Mouse (Mus musculus): ENCODE data around the gene Babam2. TPM values are rescaled to one million over a fixed set of nuclear protein-coding genes. Genes with fewer than 3 reads are reported as not detected.
"Not testable (repeated sequence)": the region's sequence is repeated elsewhere in the genome, so short reads cannot be mapped to it uniquely, and the experiment has no call there.

Babam2 gene
- polyA plus RNA-seq, 1 experiment from 2014 or later, result 90.2 TPM

- no peak for TF ChIP-seq CTCF (IDR thresholded peaks at IDR 0.05; ENCODE audit: low read depth)
- Histone ChIP-seq H3K4me3 (replicated peaks; ENCODE audit: low read depth, low read length) (no peak overlapping the region), H3K27me3 (ENCODE audit: insufficient read depth, low read length) (no peaks in the 10 kb centered on the region), H3K36me3 (ENCODE audit: insufficient read depth, low read length) (no peaks in the 10 kb centered on the region), H3K4me2 (ENCODE audit: low read length) (no peak overlapping the region), H3K9me3 (replicated peaks; ENCODE audit: low read length) (no peaks in the 10 kb centered on the region), H3K4me1 (replicated peaks; ENCODE audit: insufficient read depth, low read length) (no peaks in the 10 kb centered on the region), H3K27ac (no peak overlapping the region), H3K9ac (ENCODE audit: low read depth, low read length) (no peak overlapping the region)
- ATAC-seq (replicated peaks; ENCODE audit: low FRiP score, low read depth), result no peak
- DNase-seq (ENCODE audit: low spot score), result no peak
- 63% methylated on average over 3 of the region's 3 CpGs for WGBS
Observed at GRCm38 (mm10) chr5:31787201-31787600, 89.7 kb downstream of the Babam2 start.

GRCm38 (mm10) chr5:31787622-31788021, 90.1 kb downstream of the Babam2 start:
- ATAC-seq (replicated peaks; ENCODE audit: low FRiP score, low read depth) (no peak), DNase-seq (ENCODE audit: low spot score) (no peak)
- Histone ChIP-seq H3K9ac (ENCODE audit: low read depth, low read length) (no peak overlapping the region), H3K27me3 (ENCODE audit: insufficient read depth, low read length) (no peaks in the 10 kb centered on the region), H3K4me2 (ENCODE audit: low read length) (no peak overlapping the region), H3K4me3 (replicated peaks; ENCODE audit: low read depth, low read length) (no peak overlapping the region), H3K9me3 (replicated peaks; ENCODE audit: low read length) (no peaks in the 10 kb centered on the region), H3K27ac (no peak overlapping the region), H3K36me3 (ENCODE audit: insufficient read depth, low read length) (no peaks in the 10 kb centered on the region), H3K4me1 (replicated peaks; ENCODE audit: insufficient read depth, low read length) (no peaks in the 10 kb centered on the region)
- WGBS, result 64% methylated on average over 3 of the region's 3 CpGs
- no peak for TF ChIP-seq CTCF (IDR thresholded peaks at IDR 0.05; ENCODE audit: low read depth)

- H3K4me2 ChIP-seq (ENCODE audit: low read length), result no peak overlapping the region
- H3K9me3 ChIP-seq (replicated peaks; ENCODE audit: low read length), result no peaks in the 10 kb centered on the region
- no peaks in the 10 kb centered on the region for H3K4me1 ChIP-seq (replicated peaks; ENCODE audit: insufficient read depth, low read length)
- no peak overlapping the region for H3K9ac ChIP-seq (ENCODE audit: low read depth, low read length)
- no peak overlapping the region for H3K4me3 ChIP-seq (replicated peaks; ENCODE audit: low read depth, low read length)
- H3K27ac ChIP-seq, result no peak overlapping the region
- WGBS, result 85% methylated on average over 6 of the region's 6 CpGs
- H3K27me3 ChIP-seq (ENCODE audit: insufficient read depth, low read length), result no peaks in the 10 kb centered on the region
- no peaks in the 10 kb centered on the region for H3K36me3 ChIP-seq (ENCODE audit: insufficient read depth, low read length)
- no peak for ATAC-seq (replicated peaks; ENCODE audit: low FRiP score, low read depth)
- TF ChIP-seq CTCF (IDR thresholded peaks at IDR 0.05; ENCODE audit: low read depth), result no peak
- DNase-seq (ENCODE audit: low spot score), result no peak
Observed at GRCm38 (mm10) chr5:31792338-31792737, 94.9 kb downstream of the Babam2 start.

GRCm38 (mm10) chr5:31792863-31793262, 95.4 kb downstream of the Babam2 start:
- no peak overlapping the region for H3K4me2 ChIP-seq (ENCODE audit: low read length)
- H3K4me3 ChIP-seq (replicated peaks; ENCODE audit: low read depth, low read length), result no peak overlapping the region
- H3K27ac ChIP-seq, result no peak overlapping the region
- no peaks in the 10 kb centered on the region for H3K9me3 ChIP-seq (replicated peaks; ENCODE audit: low read length)
- TF ChIP-seq CTCF (IDR thresholded peaks at IDR 0.05; ENCODE audit: low read depth), result no peak
- no peaks in the 10 kb centered on the region for H3K36me3 ChIP-seq (ENCODE audit: insufficient read depth, low read length)
- H3K9ac ChIP-seq (ENCODE audit: low read depth, low read length), result no peak overlapping the region
- no peaks in the 10 kb centered on the region for H3K4me1 ChIP-seq (replicated peaks; ENCODE audit: insufficient read depth, low read length)
- no peak for ATAC-seq (replicated peaks; ENCODE audit: low FRiP score, low read depth)
- H3K27me3 ChIP-seq (ENCODE audit: insufficient read depth, low read length), result no peaks in the 10 kb centered on the region
- WGBS, result 69% methylated on average over 8 of the region's 8 CpGs
- DNase-seq (ENCODE audit: low spot score), result no peak

GRCm38 (mm10) chr5:31795414-31795813, 97.9 kb downstream of the Babam2 start:
- H3K36me3 ChIP-seq (ENCODE audit: insufficient read depth, low read length), result no peaks in the 10 kb centered on the region
- TF ChIP-seq CTCF (IDR thresholded peaks at IDR 0.05; ENCODE audit: low read depth), result no peak
- H3K4me3 ChIP-seq (replicated peaks; ENCODE audit: low read depth, low read length), result no peak overlapping the region
- ATAC-seq (replicated peaks; ENCODE audit: low FRiP score, low read depth) (no peak), DNase-seq (ENCODE audit: low spot score) (no peak)
- H3K9ac ChIP-seq (ENCODE audit: low read depth, low read length), result no peak overlapping the region
- no peak overlapping the region for H3K4me2 ChIP-seq (ENCODE audit: low read length)
- H3K4me1 ChIP-seq (replicated peaks; ENCODE audit: insufficient read depth, low read length), result no peaks in the 10 kb centered on the region
- WGBS, result 86% methylated on average over 3 of the region's 3 CpGs
- no peak overlapping the region for H3K27ac ChIP-seq
- no peaks in the 10 kb centered on the region for H3K9me3 ChIP-seq (replicated peaks; ENCODE audit: low read length)
- H3K27me3 ChIP-seq (ENCODE audit: insufficient read depth, low read length), result no peaks in the 10 kb centered on the region

GRCm38 (mm10) chr5:31796979-31797378, 99.5 kb downstream of the Babam2 start:
- Histone ChIP-seq H3K9ac (ENCODE audit: low read depth, low read length) (no peak overlapping the region), H3K36me3 (ENCODE audit: insufficient read depth, low read length) (no peaks in the 10 kb centered on the region), H3K9me3 (replicated peaks; ENCODE audit: low read length) (no peaks in the 10 kb centered on the region), H3K4me2 (ENCODE audit: low read length) (no peak overlapping the region), H3K27ac (no peak overlapping the region), H3K4me1 (replicated peaks; ENCODE audit: insufficient read depth, low read length) (no peaks in the 10 kb centered on the region), H3K27me3 (ENCODE audit: insufficient read depth, low read length) (no peaks in the 10 kb centered on the region), H3K4me3 (replicated peaks; ENCODE audit: low read depth, low read length) (no peak overlapping the region)
- no peak for ATAC-seq (replicated peaks; ENCODE audit: low FRiP score, low read depth)
- DNase-seq (ENCODE audit: low spot score), result no peak
- no peak for TF ChIP-seq CTCF (IDR thresholded peaks at IDR 0.05; ENCODE audit: low read depth)

GRCm38 (mm10) chr5:31804211-31804610, 106.7 kb downstream of the Babam2 start:
- H3K4me1 ChIP-seq (replicated peaks; ENCODE audit: insufficient read depth, low read length), result not testable (repeated sequence)
- 89% methylated on average over 8 of the region's 8 CpGs for WGBS

More at GRCm38 (mm10) chr5:31804211-31804610, 106.7 kb downstream of the Babam2 start:
- not testable (repeated sequence) for H3K27me3 ChIP-seq (ENCODE audit: insufficient read depth, low read length); H3K9me3 ChIP-seq (replicated peaks; ENCODE audit: low read length); ATAC-seq (replicated peaks; ENCODE audit: low FRiP score, low read depth); H3K9ac ChIP-seq (ENCODE audit: low read depth, low read length); H3K4me2 ChIP-seq (ENCODE audit: low read length); DNase-seq (ENCODE audit: low spot score); H3K36me3 ChIP-seq (ENCODE audit: insufficient read depth, low read length); H3K4me3 ChIP-seq (replicated peaks; ENCODE audit: low read depth, low read length); H3K27ac ChIP-seq
